Mouse (Mus musculus): ENCODE measurements around the gene Ugt1a2. TPM values are rescaled to one million over a fixed set of nuclear protein-coding genes. Genes with fewer than 3 reads are reported as not detected.

The Ugt1a2 gene
- polyA plus RNA-seq, 1 experiment = not detected

DNA sequence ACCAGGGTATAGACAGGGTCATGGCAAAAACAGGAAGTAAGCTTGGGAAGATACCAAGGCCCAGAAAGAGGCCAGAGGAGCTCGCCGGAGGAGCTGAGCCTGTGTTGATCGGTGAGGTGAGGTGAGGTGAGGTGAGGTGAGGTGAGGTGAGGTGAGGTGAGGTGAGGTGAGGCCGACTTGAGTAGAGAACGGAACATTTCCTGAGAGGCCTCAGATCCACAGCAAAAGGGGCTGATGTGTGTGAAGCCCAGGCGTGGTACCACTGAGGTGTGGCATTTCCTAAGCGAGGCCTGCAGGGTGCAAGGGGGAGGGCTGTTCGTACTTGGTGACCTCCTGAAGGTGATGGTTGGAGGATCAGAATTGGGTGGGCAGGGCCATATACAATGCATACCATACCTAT is 52.7 kb downstream of the Ugt1a2 start:
- H3K36me3 ChIP-seq (replicated peaks; ENCODE audit: low read length) = no peaks in the 10 kb centered on the region
- H3K9me3 ChIP-seq = peaks cover 87% of the 10 kb centered on the region
- TF ChIP-seq FLI1 (IDR thresholded peaks at IDR 0.05; ENCODE audit: low read length) = no peak
- TF ChIP-seq GATA1 (IDR thresholded peaks at IDR 0.05; ENCODE audit: borderline replicate concordance, low read length) = no peak
- peaks cover 4% of the 10 kb centered on the region; the same call in 1 of the 2 replicates for H3K4me1 ChIP-seq
- peaks cover 18% of the 10 kb centered on the region for H3K27me3 ChIP-seq (replicated peaks)
- H3K4me3 ChIP-seq (replicated peaks) = peak overlapping the region; percentile 12

- TF ChIP-seq GATA1 (IDR thresholded peaks at IDR 0.05; ENCODE audit: borderline replicate concordance, low read length) (no peak), FLI1 (IDR thresholded peaks at IDR 0.05; ENCODE audit: low read length) (no peak)
- peaks cover 18% of the 10 kb centered on the region for H3K27me3 ChIP-seq (replicated peaks)
- peaks cover 87% of the 10 kb centered on the region for H3K9me3 ChIP-seq
- H3K4me1 ChIP-seq = peaks cover 4% of the 10 kb centered on the region; the same call in 1 of the 2 replicates
- H3K4me3 ChIP-seq (replicated peaks) = peak overlapping the region; percentile 12
- H3K36me3 ChIP-seq (replicated peaks; ENCODE audit: low read length) = no peaks in the 10 kb centered on the region
Observed at GRCm38 (mm10) chr1:88253540-88253939, 53.1 kb downstream of the Ugt1a2 start.

DNA sequence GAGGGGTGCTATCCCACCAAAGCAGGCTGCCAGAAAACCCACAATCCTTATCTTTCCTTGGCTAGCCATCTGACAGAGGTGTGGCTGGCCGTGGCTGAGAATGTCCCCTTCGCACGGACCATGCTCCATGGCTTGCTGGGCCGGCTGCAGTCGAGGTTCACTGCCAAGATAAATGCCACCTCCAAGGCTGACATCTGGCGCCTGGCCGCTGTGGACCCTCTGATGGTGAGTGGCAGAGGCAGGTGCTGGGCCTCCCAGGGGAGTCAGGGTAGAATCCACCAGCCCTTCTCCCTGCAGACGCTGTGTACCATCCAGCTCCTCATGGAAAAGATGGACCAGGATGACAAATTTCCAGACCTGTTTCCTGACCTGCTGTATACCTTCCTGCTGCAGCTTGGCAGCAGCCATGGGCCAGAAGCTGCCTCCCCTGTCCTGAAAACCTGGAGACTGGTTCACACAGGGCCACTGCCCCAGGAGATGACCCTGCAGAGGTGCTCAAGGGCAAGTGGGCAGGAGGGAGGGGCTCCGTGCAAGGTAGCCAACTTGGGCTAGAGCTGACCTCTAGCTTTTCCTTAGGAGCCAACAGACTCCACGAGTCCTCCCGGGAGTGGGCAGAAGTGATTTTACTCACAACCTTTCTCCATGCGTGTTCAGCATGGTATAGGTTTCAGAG is 54.5 kb downstream of the Ugt1a2 start:
- TF ChIP-seq GATA1 (IDR thresholded peaks at IDR 0.05; ENCODE audit: borderline replicate concordance, low read length) = no peak; the same call in 2 of the 3 replicates
- TF ChIP-seq FLI1 (IDR thresholded peaks at IDR 0.05; ENCODE audit: low read length) = no peak; the same call in 1 of the 2 replicates
- H3K4me3 ChIP-seq (replicated peaks) = peak overlapping the region; percentile 0
- peaks cover 17% of the 10 kb centered on the region for H3K4me1 ChIP-seq
- H3K9me3 ChIP-seq = peaks cover 73% of the 10 kb centered on the region
- H3K27me3 ChIP-seq (replicated peaks) = peaks cover 16% of the 10 kb centered on the region
- peaks cover 8% of the 10 kb centered on the region for H3K36me3 ChIP-seq (replicated peaks; ENCODE audit: low read length)

DNA sequence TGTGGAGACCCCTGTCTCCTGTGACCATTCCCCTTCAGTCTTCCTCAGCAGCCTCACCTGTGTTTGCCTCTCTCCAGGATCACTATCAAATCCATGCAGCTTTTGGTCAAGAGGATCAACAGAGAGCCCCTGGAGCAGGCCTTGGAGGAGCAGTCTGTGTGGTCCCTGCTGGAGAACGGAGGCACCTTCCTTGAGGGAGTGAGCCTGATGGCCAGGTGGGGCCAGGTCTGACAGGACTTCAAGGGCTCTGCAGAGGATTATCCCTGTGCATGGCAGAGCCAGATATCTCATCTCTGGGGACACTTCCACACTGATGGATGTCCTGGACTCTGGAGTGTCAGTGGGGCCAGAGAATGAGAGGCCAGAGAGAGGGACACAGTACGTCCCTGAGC is 55.1 kb downstream of the Ugt1a2 start:
- TF ChIP-seq GATA1 (IDR thresholded peaks at IDR 0.05; ENCODE audit: borderline replicate concordance, low read length) = no peak
- no peak for TF ChIP-seq FLI1 (IDR thresholded peaks at IDR 0.05; ENCODE audit: low read length)
- Histone ChIP-seq H3K27me3 (replicated peaks) (peaks cover 14% of the 10 kb centered on the region), H3K36me3 (replicated peaks; ENCODE audit: low read length) (peaks cover 13% of the 10 kb centered on the region), H3K4me1 (peaks cover 21% of the 10 kb centered on the region), H3K9me3 (peaks cover 68% of the 10 kb centered on the region), H3K4me3 (replicated peaks) (no peak overlapping the region)

- Histone ChIP-seq H3K36me3 (replicated peaks; ENCODE audit: low read length) (peaks cover 20% of the 10 kb centered on the region), H3K4me3 (replicated peaks) (peak overlapping the region; percentile 2), H3K27me3 (replicated peaks) (peaks cover 13% of the 10 kb centered on the region), H3K4me1 (peaks cover 23% of the 10 kb centered on the region), H3K9me3 (peaks cover 60% of the 10 kb centered on the region)
- TF ChIP-seq FLI1 (IDR thresholded peaks at IDR 0.05; ENCODE audit: low read length) (no peak), GATA1 (IDR thresholded peaks at IDR 0.05; ENCODE audit: borderline replicate concordance, low read length) (no peak)
Observed at GRCm38 (mm10) chr1:88255989-88256754, 55.8 kb downstream of the Ugt1a2 start.

- Histone ChIP-seq H3K9me3 (peaks cover 54% of the 10 kb centered on the region), H3K4me1 (peaks cover 32% of the 10 kb centered on the region), H3K36me3 (replicated peaks; ENCODE audit: low read length) (peaks cover 29% of the 10 kb centered on the region), H3K27me3 (replicated peaks) (peaks cover 11% of the 10 kb centered on the region), H3K4me3 (replicated peaks) (no peak overlapping the region)
- TF ChIP-seq FLI1 (IDR thresholded peaks at IDR 0.05; ENCODE audit: low read length) (no peak), GATA1 (IDR thresholded peaks at IDR 0.05; ENCODE audit: borderline replicate concordance, low read length) (no peak)
Observed at GRCm38 (mm10) chr1:88256886-88257663, 56.7 kb downstream of the Ugt1a2 start.

GRCm38 (mm10) chr1:88257681-88258080 is 57.3 kb downstream of the Ugt1a2 start:
- H3K9me3 ChIP-seq = peaks cover 48% of the 10 kb centered on the region
- H3K4me3 ChIP-seq (replicated peaks) = no peak overlapping the region
- H3K27me3 ChIP-seq (replicated peaks) = peaks cover 11% of the 10 kb centered on the region
- H3K4me1 ChIP-seq = peaks cover 38% of the 10 kb centered on the region
- no peak for TF ChIP-seq FLI1 (IDR thresholded peaks at IDR 0.05; ENCODE audit: low read length)
- TF ChIP-seq GATA1 (IDR thresholded peaks at IDR 0.05; ENCODE audit: borderline replicate concordance, low read length) = no peak
- peaks cover 35% of the 10 kb centered on the region for H3K36me3 ChIP-seq (replicated peaks; ENCODE audit: low read length)

DNA sequence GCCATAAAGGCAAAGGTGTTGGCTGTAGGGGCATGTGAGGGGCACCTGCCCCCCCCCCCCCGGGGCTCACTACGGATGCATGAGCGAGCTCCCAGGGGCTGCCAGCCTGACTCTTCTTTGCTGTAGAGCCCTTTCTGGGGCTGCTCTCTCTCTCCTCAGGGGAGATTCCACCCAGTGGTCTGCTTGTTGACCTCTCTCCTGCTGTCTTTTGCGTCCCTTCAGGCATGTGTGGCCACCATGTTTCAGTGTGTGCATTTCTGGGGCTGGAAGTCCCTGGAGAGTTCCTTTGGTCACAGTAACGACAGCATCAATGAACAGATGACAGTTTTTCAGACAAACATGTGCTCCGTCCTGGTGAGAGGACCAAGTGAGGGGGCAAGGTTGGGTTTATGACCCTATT is 58.0 kb downstream of the Ugt1a2 start:
- Histone ChIP-seq H3K36me3 (replicated peaks; ENCODE audit: low read length) (peaks cover 42% of the 10 kb centered on the region), H3K27me3 (replicated peaks) (peaks cover 11% of the 10 kb centered on the region), H3K9me3 (peaks cover 41% of the 10 kb centered on the region), H3K4me1 (peaks cover 34% of the 10 kb centered on the region), H3K4me3 (replicated peaks) (no peak overlapping the region)
- no peak for TF ChIP-seq FLI1 (IDR thresholded peaks at IDR 0.05; ENCODE audit: low read length)
- no peak for TF ChIP-seq GATA1 (IDR thresholded peaks at IDR 0.05; ENCODE audit: borderline replicate concordance, low read length)

GRCm38 (mm10) chr1:88258881-88259642 is 58.7 kb downstream of the Ugt1a2 start:
- Histone ChIP-seq H3K36me3 (replicated peaks; ENCODE audit: low read length) (peaks cover 49% of the 10 kb centered on the region), H3K27me3 (replicated peaks) (peaks cover 11% of the 10 kb centered on the region), H3K4me1 (peaks cover 33% of the 10 kb centered on the region), H3K9me3 (peaks cover 36% of the 10 kb centered on the region), H3K4me3 (replicated peaks) (peak overlapping the region; percentile 9)
- TF ChIP-seq GATA1 (IDR thresholded peaks at IDR 0.05; ENCODE audit: borderline replicate concordance, low read length) = no peak
- no peak for TF ChIP-seq FLI1 (IDR thresholded peaks at IDR 0.05; ENCODE audit: low read length)
